ENCODE assay signal across 28 mouse cellular contexts in the genomic region with DNA sequence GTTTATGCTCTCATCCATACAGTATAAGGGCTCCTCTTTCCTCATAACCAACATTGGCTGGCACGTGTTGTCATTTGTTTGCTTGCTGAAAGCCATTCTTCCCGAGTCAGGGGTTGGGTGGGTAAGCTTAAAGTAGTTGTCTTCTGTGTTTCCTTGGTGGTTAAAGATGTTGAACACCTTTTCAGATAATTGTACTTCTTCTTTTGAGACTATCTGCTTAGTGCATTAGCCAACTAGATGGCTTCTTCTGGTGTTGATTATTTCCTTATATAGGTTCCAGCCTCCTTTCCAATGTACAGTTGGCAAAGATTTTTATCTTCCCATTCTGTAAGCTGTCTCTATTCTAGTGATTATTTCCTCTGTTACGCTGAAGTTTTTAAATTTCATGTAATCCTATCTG.
"Had no signal": no experiment of that assay in that cellular context is flagged by ENCODE, and none has a peak within 500 bp of the region (broad histone marks: within the 10 kb centered on the region; RNA-seq: fewer than 3 reads in every experiment).

No protein-coding gene starts in this region.

- H3K27ac ChIP-seq: limb, embryonic 10.5 days; limb, embryonic 12.5 days; limb, embryonic 13.5 days; limb, embryonic 15.5 days; liver, embryonic 12.5 days; liver, embryonic 13.5 days; liver, embryonic 14.5 days; liver, embryonic 15.5 days; lung, embryonic 15.5 days; macrophage; midbrain, embryonic 10.5 days; midbrain, embryonic 12.5 days; midbrain, embryonic 13.5 days; midbrain, embryonic 15.5 days; neural tube, embryonic 12.5 days had no signal

- H3K4me1 ChIP-seq: limb, embryonic 10.5 days; limb, embryonic 12.5 days; limb, embryonic 13.5 days; limb, embryonic 15.5 days; liver, embryonic 12.5 days; liver, embryonic 13.5 days; liver, embryonic 15.5 days; lung, embryonic 15.5 days; megakaryocyte, embryonic 14.5 days; midbrain, embryonic 10.5 days; midbrain, embryonic 12.5 days; midbrain, embryonic 13.5 days; midbrain, embryonic 15.5 days; neural tube, embryonic 12.5 days had no signal

- H3K36me3 ChIP-seq: liver, embryonic 15.5 days; lung, embryonic 15.5 days; midbrain, embryonic 15.5 days had no signal

- H3K27me3 ChIP-seq: limb, embryonic 12.5 days; limb, embryonic 13.5 days; limb, embryonic 15.5 days; liver, embryonic 12.5 days; liver, embryonic 13.5 days; liver, embryonic 15.5 days; lung, embryonic 15.5 days; megakaryocyte, embryonic 14.5 days; midbrain, embryonic 12.5 days; midbrain, embryonic 13.5 days; midbrain, embryonic 15.5 days; neural tube, embryonic 12.5 days had no signal

- H3K4me3 ChIP-seq: limb, embryonic 10.5 days; limb, embryonic 12.5 days; limb, embryonic 13.5 days; limb, embryonic 15.5 days; liver, embryonic 12.5 days; liver, embryonic 13.5 days; liver, embryonic 15.5 days; lung, embryonic 15.5 days; megakaryocyte, embryonic 14.5 days; midbrain, embryonic 10.5 days; midbrain, embryonic 12.5 days; midbrain, embryonic 13.5 days; midbrain, embryonic 15.5 days; myocyte; neural tube, embryonic 12.5 days had no signal

- H3K9me3 ChIP-seq: limb, embryonic 10.5 days; limb, embryonic 12.5 days; limb, embryonic 13.5 days; limb, embryonic 15.5 days; liver, embryonic 12.5 days; liver, embryonic 13.5 days; liver, embryonic 15.5 days; lung, embryonic 15.5 days; megakaryocyte, embryonic 14.5 days; midbrain, embryonic 10.5 days; midbrain, embryonic 12.5 days; midbrain, embryonic 13.5 days; midbrain, embryonic 15.5 days; neural tube, embryonic 12.5 days had no signal

- H3K9ac ChIP-seq: limb, embryonic 12.5 days; limb, embryonic 13.5 days; limb, embryonic 15.5 days; liver, embryonic 12.5 days; liver, embryonic 13.5 days; liver, embryonic 14.5 days; liver, embryonic 15.5 days; liver, postnatal 0 days; lung, embryonic 14.5 days; lung, embryonic 15.5 days; midbrain, embryonic 12.5 days; midbrain, embryonic 13.5 days; midbrain, embryonic 15.5 days; neural tube, embryonic 12.5 days had no signal

- DNase-seq: left cerebral cortex, postnatal 4 days; liver; liver, embryonic 13.5 days; liver, postnatal 0 days; lung, adult 18-20 months; lung, adult 2 months; lung, embryonic 14.5 days; lung, postnatal 10 days; lung, postnatal 14 days; lung, postnatal 36 days; lung, postnatal 4 days; midbrain, embryonic 14.5 days had no signal
